Mouse (Mus musculus) CH12.LX (cell line): ENCODE measurements at regions not wholly inside any gene's neighbourhood (a gene's known extent, or its start where the extent isn't known, plus 50 kb on each side); places are given as distances from the start of the nearest gene placed in this dataset.

ENCODE experiments used
- DNase-seq: peaks from one replicate; pipeline ENCODE4 v3.0.0-alpha.2; 2013; ENCODE audit errors: extremely low read depth
- H3K27ac ChIP-seq: 2 replicates; pipeline ENCODE4 v1.5.1; 2012; ENCODE audit warnings: low read depth, mild to moderate bottlenecking, control low read depth, moderate library complexity; ENCODE audit not compliant: insufficient read depth
- H3K27me3 ChIP-seq: replicated peaks from 2 replicates; pipeline ENCODE3; 2012; ENCODE audit warnings: inconsistent platforms
- H3K36me3 ChIP-seq, 2 experiments: replicated peaks in 1 of 2; 2 replicates each; pipeline versions ENCODE3 to v1.6.1; 2012; ENCODE audit warnings: inconsistent platforms in 1 of 2, low read length in 1 of 2, mild to moderate bottlenecking in 1 of 2, mixed read lengths in 1 of 2, moderate library complexity in 1 of 2; ENCODE audit not compliant: control insufficient read depth in 1 of 2, insufficient read depth in 1 of 2
- H3K4me1 ChIP-seq, 2 experiments: 2 replicates each; pipeline ENCODE4 v1.6.1; 2012; ENCODE audit warnings: inconsistent platforms in 1 of 2, moderate library complexity in 1 of 2; ENCODE audit not compliant: insufficient read depth in 2 of 2, control insufficient read depth in 1 of 2
- H3K4me2 ChIP-seq: 2 replicates; pipeline ENCODE4 v1.6.1; 2012; ENCODE audit warnings: low read depth, mild to moderate bottlenecking, control low read depth; ENCODE audit not compliant: poor library complexity, insufficient read depth, severe bottlenecking
- H3K4me3 ChIP-seq, 3 experiments: fragments of 150-350 bp in 1 of 3; sonication (generic) in 1 of 3; replicated peaks in 1 of 3; 2 replicates each; pipeline versions ENCODE3 to v1.5.1; 2011 to 2012; ENCODE audit warnings: low read depth in 2 of 3, low read length in 2 of 3, mild to moderate bottlenecking in 2 of 3, moderate library complexity in 2 of 3, control low read depth in 1 of 3, improper control_type of control experiment in 1 of 3, inconsistent platforms in 1 of 3, mixed read lengths in 1 of 3; ENCODE audit not compliant: poor library complexity in 1 of 3
- H3K79me2 ChIP-seq: replicated peaks from 2 replicates; pipeline ENCODE4 v1.6.1; 2012; ENCODE audit warnings: mild to moderate bottlenecking, moderate library complexity; ENCODE audit not compliant: control insufficient read depth, poor library complexity, insufficient read depth, severe bottlenecking; ENCODE audit errors: extremely low read depth
- H3K9ac ChIP-seq: 2 replicates; pipeline ENCODE4 v1.6.1; 2012; ENCODE audit warnings: low read depth, mild to moderate bottlenecking, control low read depth, moderate library complexity; ENCODE audit not compliant: insufficient read depth
- H3K9me3 ChIP-seq: replicated peaks from 2 replicates; pipeline ENCODE3; 2012; ENCODE audit warnings: low read length, inconsistent platforms, mixed read lengths
- CHD1 ChIP-seq: IDR thresholded peaks from 2 replicates; pipeline ENCODE4 v1.6.1; 2012; ENCODE audit warnings: low read depth, low read length, improper control_type of control experiment, inconsistent platforms
- CHD2 ChIP-seq: IDR thresholded peaks from 2 replicates; pipeline ENCODE4 v1.6.1; 2011; ENCODE audit warnings: low read length, improper control_type of control experiment
- CTCF ChIP-seq, 2 experiments: IDR thresholded peaks in 1 of 2; conservative IDR thresholded peaks in 1 of 2; 2 replicates each; pipeline ENCODE4 v1.5.1; 2011 to 2012; ENCODE audit warnings: low read depth in 2 of 2, low read length in 2 of 2, improper control_type of control experiment in 1 of 2, inconsistent platforms in 1 of 2, mild to moderate bottlenecking in 1 of 2, moderate library complexity in 1 of 2
- E2F4 ChIP-seq: IDR thresholded peaks from 2 replicates; pipeline ENCODE4 v1.6.1; 2011; ENCODE audit warnings: low read depth, low read length, improper control_type of control experiment; ENCODE audit not compliant: insufficient replicate concordance
- ETS1 ChIP-seq: conservative IDR thresholded peaks from 2 replicates; pipeline ENCODE4 v1.6.1; 2012; ENCODE audit warnings: low read depth, mild to moderate bottlenecking, inconsistent platforms, low read length, improper control_type of control experiment, moderate library complexity
- HCFC1 ChIP-seq: IDR thresholded peaks from 2 replicates; pipeline ENCODE4 v1.6.1; 2012; ENCODE audit warnings: low read depth, mild to moderate bottlenecking, inconsistent platforms, low read length, improper control_type of control experiment
- MAFK ChIP-seq: IDR thresholded peaks from 2 replicates; pipeline ENCODE4 v1.6.1; 2011; ENCODE audit warnings: low read length, improper control_type of control experiment; ENCODE audit not compliant: insufficient replicate concordance
- MEF2A ChIP-seq: IDR thresholded peaks from 2 replicates; pipeline ENCODE4 v1.6.1; 2014; ENCODE audit warnings: low read depth, mild to moderate bottlenecking, inconsistent platforms, low read length, improper control_type of control experiment, borderline replicate concordance
- MXI1 ChIP-seq: IDR thresholded peaks from 2 replicates; pipeline ENCODE4 v1.6.1; 2011; ENCODE audit warnings: mild to moderate bottlenecking, low read depth, low read length, improper control_type of control experiment
- MYC ChIP-seq: IDR thresholded peaks from 2 replicates; pipeline ENCODE4 v1.6.1; 2011; ENCODE audit warnings: low read depth, mild to moderate bottlenecking, improper control_type of control experiment, low read length
- POLR2A ChIP-seq: IDR thresholded peaks from 2 replicates; pipeline ENCODE4 v1.6.1; 2011; ENCODE audit warnings: low read depth, mild to moderate bottlenecking, improper control_type of control experiment, low read length
- POLR2AphosphoS2 ChIP-seq: IDR thresholded peaks from 2 replicates; pipeline ENCODE4 v1.6.1; 2011; ENCODE audit warnings: low read depth, low read length, improper control_type of control experiment
- RAD21 ChIP-seq: IDR thresholded peaks from 2 replicates; pipeline ENCODE4 v1.6.1; 2011; ENCODE audit warnings: low read depth, mild to moderate bottlenecking, low read length, improper control_type of control experiment, moderate library complexity
- RCOR1 ChIP-seq: conservative IDR thresholded peaks from 2 replicates; pipeline ENCODE4 v1.6.1; 2012; ENCODE audit warnings: low read depth, mild to moderate bottlenecking, inconsistent platforms, low read length, improper control_type of control experiment
- SIN3A ChIP-seq: IDR thresholded peaks from 2 replicates; pipeline ENCODE4 v1.6.1; 2012; ENCODE audit warnings: low read length, improper control_type of control experiment, inconsistent platforms
- TBP ChIP-seq: conservative IDR thresholded peaks from 2 replicates; pipeline ENCODE4 v1.6.1; 2011; ENCODE audit warnings: low read depth, low read length, improper control_type of control experiment
- TCF12 ChIP-seq: IDR thresholded peaks from 2 replicates; pipeline ENCODE4 v1.6.1; 2014; ENCODE audit warnings: low read depth, mild to moderate bottlenecking, inconsistent platforms, low read length, improper control_type of control experiment
- ZMIZ1 ChIP-seq: IDR thresholded peaks from 2 replicates; pipeline ENCODE4 v1.6.1; 2012; ENCODE audit warnings: low read depth, mild to moderate bottlenecking, inconsistent platforms, low read length, improper control_type of control experiment
- ZNF384 ChIP-seq: IDR thresholded peaks from 2 replicates; pipeline ENCODE4 v1.6.1; 2012; ENCODE audit warnings: low read depth, low read length, improper control_type of control experiment, inconsistent platforms
- dilution Hi-C: fragments of 300-500 bp; cut with MboI; formaldehyde crosslinking; loops from 2 replicates; pipeline ENCODE4 v1.14.3; 2020; ENCODE audit warnings: low sequenced_read_pairs; ENCODE audit not compliant: extremely low pct_unique_long_range_greater_than_20kb, extremely low pct_ligation_motif_present
- in situ Hi-C: fragments of 300-500 bp; cut with MboI; formaldehyde crosslinking; loops from 3 replicates; pipeline ENCODE4 v1.14.3; 2019; ENCODE audit warnings: low sequenced_read_pairs, low pct_ligation_motif_present, low pct_unique_long_range_greater_than_20kb, mixed read lengths

GRCm38 (mm10) chr5:74920490-74920889 is 124.1 kb downstream of the Chic2 start:
- Histone ChIP-seq H3K4me2 (no peak overlapping the region), H3K9ac (no peak overlapping the region), H3K79me2 (no peaks in the 10 kb centered on the region), H3K4me1 (no peaks in the 10 kb centered on the region), H3K36me3 (no peaks in the 10 kb centered on the region), H3K9me3 (peaks cover 3% of the 10 kb centered on the region), H3K4me3 (no peak overlapping the region), H3K27me3 (no peaks in the 10 kb centered on the region), H3K27ac (no peak overlapping the region)
- no peak for DNase-seq
- in situ Hi-C loops: no loop called here
- dilution Hi-C loops: no loop called here
- no peak for TF ChIP-seq TCF12
- TF ChIP-seq MYC: no peak
- no peak for TF ChIP-seq ETS1
- TF ChIP-seq E2F4: no peak
- no peak for TF ChIP-seq POLR2A
- no peak for TF ChIP-seq ZNF384

GRCm38 (mm10) chr5:74905504-74906061 is 139.0 kb downstream of the Chic2 start:
- no peak for DNase-seq
- peaks cover 3% of the 10 kb centered on the region for H3K9me3 ChIP-seq
- dilution Hi-C loops: no loop called here
- no peak overlapping the region for H3K4me3 ChIP-seq
- no peaks in the 10 kb centered on the region for H3K79me2 ChIP-seq
- no peak overlapping the region for H3K4me2 ChIP-seq
- in situ Hi-C loops: no loop called here
- H3K27ac ChIP-seq: no peak overlapping the region
- TF ChIP-seq CHD2: no peak
- no peak for TF ChIP-seq ZNF384
- TF ChIP-seq RAD21: no peak
- TF ChIP-seq MXI1: no peak
- no peak for TF ChIP-seq RCOR1
- TF ChIP-seq CHD1: no peak
- no peak for TF ChIP-seq TBP
- TF ChIP-seq TCF12: no peak
- no peaks in the 10 kb centered on the region for H3K27me3 ChIP-seq
- no peak overlapping the region for H3K9ac ChIP-seq
- no peaks in the 10 kb centered on the region for H3K4me1 ChIP-seq
- H3K36me3 ChIP-seq: no peaks in the 10 kb centered on the region

- dilution Hi-C loops: no loop called here
- Histone ChIP-seq H3K9ac (no peak overlapping the region), H3K27ac (no peak overlapping the region), H3K4me1 (no peaks in the 10 kb centered on the region), H3K36me3 (no peaks in the 10 kb centered on the region), H3K27me3 (no peaks in the 10 kb centered on the region), H3K79me2 (no peaks in the 10 kb centered on the region), H3K9me3 (peaks cover 3% of the 10 kb centered on the region), H3K4me3 (no peak overlapping the region), H3K4me2 (no peak overlapping the region)
- no peak for DNase-seq
- in situ Hi-C loops: no loop called here
- TF ChIP-seq MAFK (no peak), ZMIZ1 (no peak), HCFC1 (no peak), SIN3A (no peak), CTCF (conservative IDR thresholded peaks at IDR 0.05 in 1 of 2, IDR thresholded peaks at IDR 0.05 in 1 of 2; ENCODE audit: low read depth in 2 of 2, low read length in 2 of 2) (no peak), POLR2AphosphoS2 (no peak), ZNF384 (no peak), MYC (no peak), MXI1 (no peak), MEF2A (no peak)
These were observed 139.6 kb downstream of the Chic2 start for GRCm38 (mm10) chr5:74904927-74905503.
